Mouse (Mus musculus) heart, postnatal 25 days (tissue): ENCODE measurements around the gene Fibp. TPM values are rescaled to one million over a fixed set of nuclear protein-coding genes. Genes with fewer than 3 reads are reported as not detected.
A peak's percentile ranks its signal among the peaks of the same experiment; 100 is the strongest.

Experiments
- DNase-seq: peaks from one replicate; pipeline ENCODE4 v3.0.0; 2022; ENCODE audit warnings: low spot score
- intact Hi-C: fragments of 180-260 bp; cut with DNase I; formaldehyde crosslinking; loops from one replicate; pipeline ENCODE4 v1.15.1; 2025
- total RNA-seq, 2 experiments: library from RNA; stranded (reverse); gene quantifications; 2 replicates each; pipeline ENCODE4 v1.2.3; 2021

The Fibp gene
- total RNA-seq, 2 experiments from 2014 or later, result 45.5 to 51.0 TPM

DNA sequence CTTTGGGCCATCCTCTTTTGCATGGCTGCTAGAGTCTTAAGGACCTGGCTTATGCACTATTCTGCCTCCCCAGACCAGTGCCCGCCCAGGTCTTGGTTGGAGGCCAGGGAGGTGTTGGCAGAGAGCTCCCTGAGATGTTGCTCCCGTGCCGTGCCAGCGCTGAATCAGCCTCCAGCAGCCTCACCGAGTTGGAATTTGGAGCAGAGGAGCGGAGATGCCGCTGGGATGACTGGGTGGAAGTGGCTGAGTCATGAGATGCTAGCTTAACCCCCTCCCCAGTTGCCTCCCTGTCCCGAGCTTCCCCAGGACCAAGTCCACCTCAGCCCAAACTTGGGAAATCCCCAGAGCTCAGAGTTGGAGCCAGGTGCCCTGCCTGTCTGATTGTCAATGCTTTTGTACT, 30.6 kb upstream of the Fibp start:
- DNase-seq, result no peak
- intact Hi-C loops, result loop anchor here (2.0 kb wide), 1 partner anchor 61 kb away; no protein-coding TSS in a partner anchor

DNA sequence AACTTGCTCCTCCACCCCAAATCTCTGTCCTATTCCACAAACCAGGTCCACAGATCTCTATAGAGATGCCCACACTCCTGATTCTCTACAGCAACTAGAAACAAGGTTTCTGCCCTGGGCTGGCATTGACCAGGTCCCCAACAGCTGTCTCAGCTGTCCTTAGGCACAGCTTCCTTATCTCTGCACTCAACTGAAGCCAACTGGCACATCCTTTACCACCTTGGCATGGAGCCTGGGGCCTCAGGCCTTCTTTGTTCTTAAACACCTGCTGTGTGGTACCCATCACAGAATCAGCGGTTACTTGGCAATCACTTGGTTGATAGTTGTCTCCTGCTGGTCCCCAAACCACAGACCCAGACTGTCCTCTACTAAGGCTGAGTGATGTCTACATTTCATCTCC, 30.0 kb upstream of the Fibp start:
- intact Hi-C loops, result no loop called here
- DNase-seq, result no peak

DNA sequence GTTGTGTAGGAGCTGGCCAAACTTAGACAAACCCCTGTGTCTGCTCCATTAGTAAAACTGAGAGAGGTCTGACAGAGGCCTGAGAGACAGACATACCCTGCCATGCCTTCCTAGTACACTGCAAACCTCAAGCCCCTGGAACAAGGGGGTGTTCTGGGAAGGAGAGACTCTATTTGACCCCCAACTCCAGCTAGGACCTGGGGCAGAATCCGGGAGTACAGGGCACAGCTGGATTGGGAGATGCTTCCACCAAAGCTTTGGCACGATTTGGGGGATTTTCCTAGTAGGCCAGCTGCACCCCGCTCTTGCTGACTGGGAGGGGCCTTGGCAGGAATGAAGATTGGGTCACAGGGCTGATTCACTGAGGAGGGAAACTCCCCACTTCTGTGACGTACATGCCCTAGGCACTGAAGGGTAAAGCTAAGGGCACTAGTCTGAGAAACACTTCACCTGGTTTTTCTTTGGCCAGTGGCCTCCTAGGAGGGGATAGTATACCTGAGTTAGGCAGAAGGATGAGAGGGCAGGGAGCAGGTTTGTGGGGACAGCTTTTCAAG, 28.4 kb upstream of the Fibp start:
- intact Hi-C loops, result no loop called here
- DNase-seq, result no peak

DNA sequence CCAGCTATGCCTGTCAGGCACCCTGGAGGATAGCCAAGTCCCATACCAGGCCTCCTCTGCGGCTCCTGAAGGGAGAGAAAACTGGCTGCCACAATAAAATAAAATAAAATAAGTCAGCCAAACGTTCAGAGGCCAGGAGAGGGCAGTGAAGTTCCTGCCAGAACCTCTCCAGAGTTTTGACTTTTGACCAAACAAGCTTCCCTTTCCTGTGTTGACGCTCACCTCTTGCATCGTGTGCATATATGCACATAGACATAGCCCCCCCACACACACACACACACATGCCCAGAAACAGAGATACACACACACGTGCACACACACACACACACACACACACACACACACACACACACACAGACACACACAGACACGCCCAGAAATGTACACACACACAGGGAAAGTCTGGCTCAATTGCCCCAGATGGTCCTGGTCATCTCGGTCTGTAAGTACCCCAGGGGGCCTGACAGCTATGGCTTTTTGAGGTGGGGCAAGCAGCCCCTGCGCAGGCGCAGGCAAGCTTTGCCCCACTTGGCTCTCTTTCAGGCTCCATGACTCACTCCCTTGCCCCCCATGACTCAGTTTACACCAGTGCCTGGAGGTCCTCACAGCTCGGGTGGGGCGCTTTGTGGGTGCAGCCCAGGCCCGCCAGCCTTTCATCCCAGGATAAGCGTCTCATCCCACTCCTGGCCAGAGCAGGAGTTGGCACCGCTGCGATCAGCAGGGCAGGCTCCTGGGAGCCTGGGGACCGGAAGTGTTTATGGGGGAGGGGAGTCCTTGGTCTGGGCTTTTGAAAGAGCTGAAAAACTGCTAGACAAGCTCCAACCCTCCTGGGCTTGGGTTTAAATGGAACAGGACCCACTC, 27.2 kb upstream of the Fibp start:
- no peak for DNase-seq
- intact Hi-C loops, result loop anchor here (1.0 kb wide), 1 partner anchor 54 kb away; no protein-coding TSS in a partner anchor

DNA sequence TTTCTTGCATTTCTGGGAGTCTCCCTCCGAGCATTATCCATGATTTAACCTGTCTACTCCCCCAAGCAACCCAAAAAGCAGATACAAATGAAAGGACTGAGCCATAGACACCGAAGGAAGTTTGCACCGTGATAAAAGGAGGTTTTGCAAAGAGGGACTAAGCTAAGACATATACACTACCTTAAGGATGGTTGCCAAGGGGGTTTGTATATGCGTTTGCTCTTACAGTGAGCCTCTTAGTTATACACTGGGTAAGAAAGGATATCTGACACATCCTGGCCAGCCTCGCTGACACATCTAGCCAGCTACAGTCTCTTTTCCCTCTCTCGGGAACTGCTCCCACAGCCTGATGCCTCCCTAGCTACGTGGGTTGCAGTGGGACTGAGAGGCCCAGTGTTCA, 26.5 kb upstream of the Fibp start:
- no peak for DNase-seq
- intact Hi-C loops, result loop anchor here (1.0 kb wide), 1 partner anchor 53 kb away; no protein-coding TSS in a partner anchor

DNA sequence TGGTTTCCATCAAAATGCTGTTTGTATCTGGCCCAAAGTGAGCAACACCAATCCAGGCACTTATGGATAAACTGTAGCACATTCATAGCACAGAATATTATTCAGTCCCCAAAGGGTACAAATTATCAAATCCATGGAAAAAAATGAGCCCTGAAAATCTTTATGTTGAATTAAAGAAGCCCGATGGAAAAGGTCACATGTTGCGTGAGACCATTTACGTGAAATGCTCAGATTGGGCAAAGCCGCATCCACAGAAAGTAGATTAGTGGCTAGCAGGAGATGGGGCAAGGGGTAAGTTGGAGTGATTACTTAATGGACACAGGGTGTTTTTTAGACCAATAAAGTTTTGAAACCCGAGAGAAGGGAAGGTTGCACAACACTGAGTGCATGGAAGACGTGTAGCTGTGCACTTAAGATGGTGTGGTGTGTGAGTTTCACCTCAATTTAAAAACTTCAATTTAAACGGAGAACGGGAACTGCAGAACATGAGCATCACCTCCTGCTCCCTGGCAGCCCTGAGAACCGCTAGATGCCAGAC, 16.0 kb upstream of the Fibp start:
- no peak for DNase-seq
- intact Hi-C loops, result no loop called here

DNA sequence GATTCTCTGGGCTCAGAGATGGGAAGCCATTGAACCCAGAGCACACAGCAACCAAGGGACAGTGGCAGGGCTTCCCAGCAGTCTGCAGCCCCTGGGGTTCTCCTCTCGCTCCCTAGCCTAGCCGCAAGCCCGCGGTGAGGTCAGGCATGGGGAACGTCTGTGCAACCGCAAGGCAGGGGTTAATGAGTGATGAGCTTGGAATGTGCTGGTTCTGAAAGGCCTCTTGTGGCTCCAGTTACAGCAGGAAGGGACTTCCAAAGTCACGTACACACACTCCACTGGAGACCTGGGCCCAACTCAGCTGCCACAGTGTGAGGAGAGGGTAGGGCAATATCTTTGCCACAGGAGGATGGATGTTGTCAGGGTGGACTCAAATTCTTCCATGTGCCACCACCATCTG, 15.5 kb upstream of the Fibp start:
- DNase-seq, result no peak
- intact Hi-C loops, result no loop called here

DNA sequence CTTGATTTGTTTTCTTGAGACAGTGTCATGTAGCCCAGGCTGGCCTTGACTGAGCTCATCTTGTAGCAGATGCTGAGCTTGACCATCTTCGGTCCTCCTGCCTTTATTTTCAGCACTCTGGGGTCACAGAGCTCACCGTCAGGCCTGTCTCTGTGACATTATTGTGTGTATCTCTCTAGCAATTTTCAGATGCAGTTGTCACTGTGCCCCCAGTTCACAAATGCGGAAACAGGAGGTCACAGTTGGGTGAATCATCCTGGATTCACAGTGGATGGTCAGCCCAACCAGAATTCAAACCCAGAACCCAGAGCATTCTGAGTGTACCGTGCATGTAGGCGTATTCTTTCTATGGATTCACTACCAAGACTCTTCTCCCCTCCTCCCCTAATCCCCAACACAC, 14.7 kb upstream of the Fibp start:
- intact Hi-C loops, result no loop called here
- no peak for DNase-seq

DNA sequence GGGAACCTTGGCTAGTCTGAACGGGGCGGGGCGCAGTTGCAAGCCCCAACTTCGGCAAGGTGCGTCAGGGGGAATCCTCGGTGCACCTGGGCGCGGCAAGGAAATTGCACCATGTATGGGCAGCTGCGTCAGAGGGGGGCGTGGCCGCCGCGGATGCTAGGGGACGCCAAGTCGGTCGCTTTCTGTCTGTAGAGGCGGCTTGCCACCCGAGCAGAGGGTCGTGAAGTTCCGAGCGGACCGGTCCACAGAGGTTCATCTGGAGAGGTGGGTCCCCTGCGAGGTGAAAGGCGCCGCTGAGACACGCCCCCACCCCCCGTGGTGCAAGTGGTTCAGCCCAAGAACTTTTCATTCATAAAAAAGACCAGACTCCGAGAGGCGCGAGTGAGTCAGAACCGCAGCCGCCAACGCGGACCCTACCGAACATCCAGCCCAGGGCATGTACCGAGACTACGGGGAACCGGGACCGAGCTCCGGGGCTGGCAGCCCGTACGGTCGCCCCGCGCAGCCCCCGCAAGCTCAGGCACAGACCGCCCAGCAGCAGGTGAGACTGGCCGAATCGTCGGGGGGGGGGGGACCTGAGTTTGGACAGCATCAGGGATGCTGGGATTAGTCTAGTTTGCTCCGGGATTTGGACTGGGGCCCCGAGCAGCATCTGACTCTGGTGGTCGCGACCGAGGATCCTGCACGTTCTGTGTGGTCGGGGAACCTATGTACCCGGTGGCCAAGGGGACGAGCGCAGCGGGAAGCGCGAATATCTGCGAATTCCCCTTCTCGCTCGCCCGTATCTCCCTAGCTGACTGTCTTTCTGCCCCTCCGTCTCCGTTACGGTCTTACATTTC, 12.7 kb upstream of the Fibp start, which contains the start of gene Fosl1:
Fosl1 (plus strand) TSS at position 33 of the 839 bp plus-strand sequence.
- DNase-seq, result no peak
- intact Hi-C loops, result no loop called here

DNA sequence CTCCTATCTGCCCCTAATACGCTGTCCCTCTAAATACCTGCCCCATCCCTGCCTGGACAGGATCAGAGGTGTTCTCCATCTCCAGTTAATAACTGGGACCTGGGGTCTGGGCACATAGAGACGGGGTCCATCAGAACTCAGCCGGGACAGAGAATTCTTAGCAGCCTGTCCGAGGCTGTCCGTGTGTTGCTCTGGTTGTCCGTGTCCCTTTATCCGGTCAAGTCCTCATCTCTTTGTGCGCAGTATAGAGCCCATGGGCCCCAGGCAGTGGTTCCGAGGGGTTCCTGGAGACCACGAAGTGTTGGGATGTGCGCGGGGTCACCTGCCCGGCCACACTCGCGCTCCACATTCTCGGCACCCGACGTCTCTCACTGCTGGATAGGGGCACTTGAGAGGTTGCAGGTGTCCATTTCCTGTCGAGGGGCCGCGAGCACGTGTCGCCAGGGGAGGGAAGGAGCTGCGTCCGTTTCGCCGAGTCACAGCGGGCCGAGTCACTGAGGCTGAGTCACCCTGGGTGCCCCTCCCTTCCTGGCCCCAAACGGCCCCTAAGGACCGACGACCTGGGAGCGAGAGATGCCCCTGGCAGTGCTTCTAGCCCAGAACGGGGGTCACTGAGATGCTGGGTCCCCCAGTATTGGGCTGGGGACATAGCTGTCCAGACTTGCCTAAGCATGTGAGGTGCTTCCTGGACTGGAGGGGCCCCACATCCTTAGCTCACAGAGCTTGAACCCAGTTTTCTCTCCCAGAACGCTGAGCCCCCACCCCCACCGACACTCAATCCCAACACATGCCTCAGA, 11.9 kb upstream of the Fibp start:
- DNase-seq, result no peak
- intact Hi-C loops, result no loop called here

DNA sequence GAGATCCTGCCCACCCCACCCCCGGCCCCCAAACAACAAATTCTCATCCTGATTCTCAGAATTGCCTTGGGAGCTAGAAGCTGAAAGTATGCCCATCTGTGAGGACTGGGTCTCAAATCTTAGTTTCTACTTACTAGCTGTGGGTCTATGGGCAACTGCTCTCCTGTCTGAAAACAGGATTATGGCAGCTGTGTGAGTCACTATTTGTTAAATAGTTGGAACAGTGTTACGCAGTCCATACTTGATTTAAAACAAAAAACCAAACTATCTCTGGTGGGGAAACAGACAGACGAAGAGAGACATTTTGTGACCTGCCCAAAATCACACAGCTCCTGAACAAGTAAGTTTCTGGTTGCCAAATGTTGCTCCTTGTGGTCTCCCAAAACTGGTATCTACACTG, 10.7 kb upstream of the Fibp start:
- DNase-seq, result no peak
- intact Hi-C loops, result no loop called here

DNA sequence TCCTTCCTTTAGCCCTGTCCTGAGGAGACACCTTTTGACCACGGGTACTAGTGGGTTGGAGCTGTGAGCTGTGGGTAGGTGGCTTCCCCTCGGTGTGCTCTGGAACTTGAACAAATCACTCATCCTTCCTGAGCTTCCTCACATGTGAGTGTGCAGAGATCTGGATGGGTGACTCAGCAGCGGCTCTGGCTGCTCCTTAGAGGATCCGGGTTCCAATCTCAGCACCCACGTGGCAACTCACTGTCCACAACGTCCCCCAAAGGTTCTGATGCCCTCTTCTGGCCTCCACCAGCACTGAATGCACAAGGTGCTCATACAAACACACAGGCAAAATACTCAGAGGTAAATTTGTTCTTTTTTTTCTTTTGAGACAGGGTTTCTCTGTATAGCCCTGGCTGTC, 8.6 kb upstream of the Fibp start:
- DNase-seq, result no peak
- intact Hi-C loops, result no loop called here

DNA sequence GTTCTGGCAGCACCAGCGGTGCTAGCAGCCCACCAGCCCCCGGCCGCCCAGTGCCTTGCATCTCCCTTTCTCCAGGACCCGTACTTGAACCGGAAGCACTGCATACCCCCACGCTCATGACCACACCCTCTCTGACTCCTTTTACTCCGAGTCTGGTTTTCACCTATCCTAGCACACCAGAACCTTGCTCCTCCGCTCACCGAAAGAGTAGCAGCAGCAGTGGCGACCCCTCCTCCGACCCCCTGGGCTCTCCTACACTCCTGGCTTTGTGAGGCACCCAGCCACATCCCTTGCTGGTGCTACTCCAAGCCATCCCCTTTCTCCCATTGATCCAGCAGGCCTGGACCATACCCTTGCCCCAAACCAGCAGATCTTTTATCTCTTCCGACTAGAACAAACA, 5.4 kb upstream of the Fibp start:
- DNase-seq, result no peak
- intact Hi-C loops, result no loop called here

DNA sequence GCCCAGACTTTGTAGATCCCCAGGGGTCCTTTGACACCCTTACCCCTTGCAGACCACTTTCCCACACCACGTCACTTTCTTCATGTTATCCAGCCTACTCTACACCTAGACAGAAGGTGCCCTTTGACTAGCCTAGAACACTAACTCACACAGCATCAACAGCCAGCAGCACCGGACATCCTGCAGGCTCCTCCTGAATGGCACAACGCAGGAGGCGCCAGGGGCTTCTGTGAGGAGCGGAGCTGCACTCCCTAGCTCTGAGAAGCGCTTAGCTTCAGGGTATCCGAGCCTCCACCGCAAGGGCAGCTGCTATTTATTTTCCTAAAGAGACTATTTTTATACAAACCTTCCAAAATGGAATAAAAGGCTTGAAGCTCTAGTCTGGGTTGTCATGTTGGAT, 4.8 kb upstream of the Fibp start:
- intact Hi-C loops, result no loop called here
- no peak for DNase-seq

DNA sequence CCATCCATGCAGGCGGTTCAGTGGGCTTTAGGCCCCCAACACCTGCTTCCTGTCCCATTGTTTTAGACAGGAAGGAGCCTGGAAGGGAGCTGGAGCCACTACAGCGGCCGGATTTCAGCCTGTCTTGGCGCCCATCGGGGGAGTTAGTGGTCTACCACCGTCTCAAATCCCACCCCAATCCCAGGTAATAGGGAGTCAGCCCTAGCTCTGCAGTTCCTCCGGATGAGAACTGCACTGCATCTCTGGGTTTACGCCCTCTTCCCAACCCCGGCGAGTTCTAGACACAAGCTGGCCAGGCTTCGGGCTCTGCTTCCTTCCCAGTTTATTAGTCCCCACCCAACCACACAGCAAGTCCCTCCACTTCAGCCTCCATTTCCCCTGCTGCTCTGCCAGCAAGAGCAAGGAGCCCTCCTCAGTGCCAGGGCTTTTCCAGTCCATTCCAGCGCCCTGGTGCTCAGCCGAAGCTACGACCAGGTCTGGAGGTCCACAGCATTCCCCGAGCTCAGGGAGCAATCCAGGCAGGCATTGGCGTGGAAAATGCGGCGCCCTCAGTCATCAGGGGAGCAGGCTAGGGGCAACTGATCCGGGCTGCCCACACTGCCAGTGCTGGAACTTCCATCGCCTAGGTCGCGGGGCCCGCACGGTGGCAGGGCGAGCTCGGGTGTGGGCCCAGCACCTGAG, 4.0 kb upstream of the Fibp start:
- intact Hi-C loops, result no loop called here

DNA sequence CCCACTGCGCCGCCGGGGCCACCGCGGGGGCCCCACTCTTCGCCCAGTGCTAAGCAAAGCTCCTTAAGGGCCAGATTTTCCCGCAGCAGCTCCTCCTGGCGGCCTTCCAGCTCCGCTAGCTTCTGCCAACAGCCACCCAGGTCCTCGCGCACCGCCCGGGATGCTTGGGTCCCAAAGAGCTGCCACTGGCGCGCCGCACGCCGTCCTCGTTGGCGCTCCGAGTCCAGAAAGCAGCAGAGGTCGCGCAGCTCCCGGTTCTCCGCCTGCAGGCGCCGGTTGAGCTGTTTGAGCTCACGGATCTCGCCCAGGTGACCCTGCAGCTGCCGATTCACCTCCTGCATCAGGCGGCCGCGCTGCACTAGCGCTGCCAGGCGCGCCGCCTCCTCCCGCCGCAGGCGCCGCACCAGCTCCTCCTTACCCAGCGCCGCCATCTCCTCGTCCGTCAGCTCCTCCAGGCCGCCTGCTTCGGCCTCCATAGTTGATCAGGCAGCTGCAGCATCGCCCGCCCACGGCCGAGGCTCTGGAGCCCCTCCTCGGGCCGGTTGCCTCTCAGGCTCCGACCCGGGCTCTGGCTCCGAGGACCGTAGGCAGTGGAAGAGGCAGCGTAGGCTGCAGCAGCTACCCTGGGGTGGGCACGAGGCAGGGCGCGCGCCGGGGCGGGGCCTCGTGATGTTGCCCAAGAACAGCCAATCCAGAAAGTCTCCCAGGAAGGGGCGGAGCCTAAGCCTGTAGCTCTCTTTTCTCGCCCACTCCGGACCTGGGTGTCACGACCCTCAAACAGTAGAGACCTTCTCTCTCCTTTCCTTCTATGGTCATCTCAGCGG, 3.3 kb upstream of the Fibp start:
- intact Hi-C loops, result no loop called here
- peak; percentile 95 for DNase-seq

More for the DNA sequence above, 4.0 kb upstream of the Fibp start:
- peak; percentile 41 for DNase-seq

DNA sequence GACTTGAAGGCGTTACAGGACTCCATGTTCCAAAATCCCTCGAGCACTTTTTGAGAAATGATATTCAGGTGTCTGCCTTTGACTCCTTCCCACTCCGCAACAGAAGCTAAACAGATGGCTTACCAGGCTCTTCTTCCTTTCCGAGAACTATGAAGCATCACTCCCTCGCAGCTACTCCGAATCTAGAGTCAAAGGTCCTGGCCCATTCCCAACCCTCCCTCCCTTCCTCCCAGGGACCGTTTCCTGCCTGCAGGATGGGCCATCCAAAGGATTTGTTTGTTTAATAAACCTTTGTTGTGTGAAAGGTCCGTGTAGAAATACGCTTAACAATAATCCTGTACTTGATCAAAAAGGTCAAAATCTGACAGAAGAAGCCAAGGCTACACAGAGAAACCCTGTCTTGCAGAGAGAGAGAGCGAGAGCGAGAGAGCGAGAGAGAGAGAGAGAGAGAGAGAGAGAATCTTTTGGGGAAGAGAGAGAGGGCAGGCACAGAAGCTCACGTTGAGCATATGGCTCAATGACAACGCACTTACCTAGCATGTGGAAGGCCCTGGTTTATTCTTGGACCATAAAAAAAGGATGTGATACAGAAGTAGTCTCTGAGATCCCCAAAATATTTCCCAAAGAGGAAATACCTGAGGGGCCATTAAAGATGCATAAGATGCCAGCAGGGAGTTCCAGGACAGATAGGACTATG, 2.5 kb upstream of the Fibp start, which contains the start of gene Ccdc85b:
Ccdc85b (minus strand) TSS at position 149 of the 697 bp plus-strand sequence.
- intact Hi-C loops, result no loop called here
- DNase-seq, result no peak

DNA sequence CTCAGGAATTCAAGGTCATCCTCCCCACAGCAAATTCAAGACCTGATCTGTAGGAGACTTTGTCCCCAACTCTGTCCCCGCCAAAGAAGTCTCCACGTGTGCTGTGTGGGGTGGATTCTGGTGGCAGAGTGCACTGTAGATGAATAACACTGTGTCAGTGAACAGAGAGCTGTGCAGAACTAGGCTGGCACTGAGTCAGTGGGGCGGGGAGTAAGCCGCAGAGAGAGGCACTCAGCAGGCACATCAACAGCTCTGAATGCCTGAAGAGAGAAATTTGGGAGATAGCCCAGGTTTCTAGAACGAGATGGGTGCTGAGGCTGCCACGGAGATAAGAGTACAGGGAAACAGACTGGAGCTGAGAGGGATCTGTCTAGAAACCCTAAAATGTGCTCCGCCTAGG, 1.4 kb upstream of the Fibp start:
- intact Hi-C loops, result no loop called here

More for the DNA sequence above, 1.4 kb upstream of the Fibp start:
- DNase-seq, result no peak
